Mouse (Mus musculus) heart, embryonic 11.5 days (tissue): ENCODE data around the gene Oas1d. TPM values are rescaled to one million over a fixed set of nuclear protein-coding genes. Genes with fewer than 3 reads are reported as not detected.
"Not testable (repeated sequence)": the region's sequence is repeated elsewhere in the genome, so short reads cannot be mapped to it uniquely, and the experiment has no call there.

Experiments used
- ATAC-seq: fragments of 200-750 bp; cut with Nextera tagmentation; replicated peaks from 2 replicates; pipeline ENCODE4 v1.8.0; 2017; ENCODE audit warnings: moderate library complexity; ENCODE audit not compliant: insufficient number of reproducible peaks, low FRiP score, low TSS enrichment
- H3K27ac ChIP-seq: fragments of 300-500 bp; sonication (generic); 2 replicates; pipeline ENCODE4 v1.5.1; 2014; ENCODE audit warnings: mild to moderate bottlenecking, low read depth, low read length
- H3K27me3 ChIP-seq: fragments of 300-500 bp; sonication (generic); 2 replicates; pipeline ENCODE4 v1.6.1; 2014; ENCODE audit warnings: mild to moderate bottlenecking, low read length, mixed read lengths; ENCODE audit not compliant: control insufficient read depth, insufficient read depth
- H3K36me3 ChIP-seq: fragments of 300-500 bp; sonication (generic); 2 replicates; pipeline ENCODE4 v1.6.1; 2014; ENCODE audit warnings: mild to moderate bottlenecking, low read length, moderate library complexity, mixed read lengths; ENCODE audit not compliant: control insufficient read depth, insufficient read depth
- H3K4me1 ChIP-seq: fragments of 300-500 bp; sonication (generic); 2 replicates; pipeline ENCODE4 v1.6.1; 2014; ENCODE audit warnings: low read length; ENCODE audit not compliant: control insufficient read depth, insufficient read depth
- H3K4me2 ChIP-seq: fragments of 300-500 bp; sonication (generic); 2 replicates; pipeline ENCODE4 v1.6.1; 2014; ENCODE audit warnings: mild to moderate bottlenecking, moderate library complexity
- H3K4me3 ChIP-seq: fragments of 300-500 bp; sonication (generic); 2 replicates; pipeline ENCODE4 v1.5.1; 2014; ENCODE audit warnings: low read depth, low read length
- H3K9ac ChIP-seq: fragments of 300-500 bp; sonication (generic); 2 replicates; pipeline ENCODE4 v1.6.1; 2014; ENCODE audit warnings: mild to moderate bottlenecking, low read depth, low read length, moderate library complexity
- H3K9me3 ChIP-seq: fragments of 300-500 bp; sonication (generic); replicated peaks from 2 replicates; pipeline ENCODE4 v1.6.1; 2016; ENCODE audit warnings: low read length; ENCODE audit not compliant: control insufficient read depth
- WGBS: fragments of 180-500 bp; shearing (Covaris S2); extraction: QIAGEN DNeasy Blood & Tissue Kit; methylation state at CpG from one replicate; pipeline ENCODE4 v1.1.7; 2014; ENCODE audit not compliant: insufficient replicate concordance; 5-methylcytosine and 5-hydroxymethylcytosine counted together
- polyA plus RNA-seq: library from polyadenylated mRNA; unstranded; fragments of >200 nt; fragmentation: Nextera tagmentation; extraction: Ambion mirVana; gene quantifications from 2 replicates; pipeline ENCODE4 v1.2.1, GENCODE M21; 2014

Oas1d gene
- polyA plus RNA-seq, 1 experiment from 2014 or later: not detected

DNA sequence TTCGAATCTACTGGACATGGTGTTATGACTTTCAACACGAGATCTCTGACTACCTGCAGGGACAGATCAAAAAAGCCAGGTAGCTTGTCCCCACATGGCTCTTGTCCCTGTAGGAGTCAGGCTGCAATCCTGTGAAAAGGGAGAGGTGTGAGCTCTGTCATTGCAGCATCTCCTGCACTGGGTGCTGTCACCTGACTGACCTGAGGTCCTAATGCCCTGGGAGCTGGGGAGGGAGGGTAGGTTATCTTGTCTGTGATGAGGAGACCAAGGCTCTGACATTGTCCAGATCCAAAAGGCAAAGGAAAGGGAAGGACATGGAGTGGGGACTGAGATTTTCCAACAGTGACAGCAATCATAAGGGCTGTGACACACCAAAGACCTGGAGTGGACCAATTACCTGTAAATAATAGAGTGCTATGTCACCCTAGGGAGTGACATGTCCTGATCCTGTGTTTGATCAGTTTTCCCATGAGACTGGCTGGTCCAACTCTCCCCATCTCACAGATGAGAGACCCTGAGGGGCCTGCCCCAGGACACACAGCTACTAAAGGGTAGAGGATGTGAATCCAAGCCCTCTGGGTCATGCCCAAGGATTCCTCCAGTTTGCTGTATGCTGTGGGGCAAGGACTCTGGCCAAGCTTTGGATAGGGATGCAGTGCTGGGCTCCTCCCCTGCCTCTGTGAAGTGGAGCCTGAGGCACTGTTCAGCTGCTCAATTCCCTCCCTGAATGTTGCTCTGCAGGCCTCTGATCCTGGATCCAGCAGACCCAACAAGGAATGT is 5.0 kb downstream of the Oas1d start:
- H3K27me3 ChIP-seq, H3K9me3 ChIP-seq, H3K4me1 ChIP-seq, H3K9ac ChIP-seq, ATAC-seq, H3K4me3 ChIP-seq, H3K4me2 ChIP-seq, H3K36me3 ChIP-seq, H3K27ac ChIP-seq: not testable (repeated sequence)
- 53% methylated on average over 2 of the region's 2 CpGs for WGBS

DNA sequence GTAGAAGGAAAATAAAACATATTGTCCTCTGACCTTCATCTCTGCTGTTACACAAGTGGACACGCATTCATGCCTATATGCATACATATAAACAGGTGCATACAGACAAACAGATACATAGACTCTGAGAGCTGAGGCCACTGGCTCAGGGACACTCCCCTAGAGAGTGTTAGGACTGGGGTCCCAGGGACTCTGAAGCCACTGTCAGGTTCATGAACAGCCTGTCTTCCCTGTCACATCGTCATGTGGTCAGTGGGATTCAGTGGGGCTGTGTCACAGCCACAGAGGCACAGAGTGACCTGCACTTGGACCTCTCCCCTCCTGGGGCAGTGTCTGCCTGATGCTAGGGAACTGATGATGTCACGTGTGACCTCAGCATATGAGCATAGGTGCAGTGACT is 6.0 kb downstream of the Oas1d start:
- no peak overlapping the region for H3K4me2 ChIP-seq
- no peak overlapping the region for H3K9ac ChIP-seq
- no peak overlapping the region for H3K27ac ChIP-seq
- ATAC-seq: no peak
- no peaks in the 10 kb centered on the region for H3K27me3 ChIP-seq
- no peaks in the 10 kb centered on the region; the same call in 1 of the 2 replicates for H3K9me3 ChIP-seq
- WGBS: 79% methylated on average over 3 of the region's 3 CpGs
- no peak overlapping the region for H3K4me3 ChIP-seq
- no peaks in the 10 kb centered on the region for H3K4me1 ChIP-seq
- no peaks in the 10 kb centered on the region for H3K36me3 ChIP-seq

DNA sequence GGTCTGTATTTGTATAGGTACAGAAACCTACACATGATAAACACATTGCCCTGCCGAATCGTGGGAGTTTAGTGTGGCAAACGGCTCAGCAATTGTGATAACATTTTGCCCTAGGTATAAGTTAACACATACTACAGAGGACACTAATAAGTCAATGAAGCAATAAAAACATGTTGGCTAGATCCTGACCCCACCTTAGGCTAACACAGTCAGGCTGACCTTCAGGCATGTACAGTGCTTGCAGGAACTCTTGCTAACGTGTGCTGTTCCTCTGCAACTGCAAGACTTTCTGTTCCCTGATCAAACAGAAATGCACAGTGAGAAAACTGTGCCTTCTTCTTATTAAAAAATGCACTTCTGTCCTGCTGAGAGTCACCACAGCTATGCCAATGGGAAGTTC is 9.6 kb downstream of the Oas1d start:
- H3K4me3 ChIP-seq: no peak overlapping the region
- no peaks in the 10 kb centered on the region for H3K4me1 ChIP-seq
- WGBS: 77% methylated on average over 4 of the region's 4 CpGs
- no peak for ATAC-seq
- no peaks in the 10 kb centered on the region for H3K36me3 ChIP-seq
- H3K27me3 ChIP-seq: no peaks in the 10 kb centered on the region
- H3K9ac ChIP-seq: no peak overlapping the region
- no peak overlapping the region for H3K27ac ChIP-seq
- H3K4me2 ChIP-seq: no peak overlapping the region
- no peaks in the 10 kb centered on the region for H3K9me3 ChIP-seq

DNA sequence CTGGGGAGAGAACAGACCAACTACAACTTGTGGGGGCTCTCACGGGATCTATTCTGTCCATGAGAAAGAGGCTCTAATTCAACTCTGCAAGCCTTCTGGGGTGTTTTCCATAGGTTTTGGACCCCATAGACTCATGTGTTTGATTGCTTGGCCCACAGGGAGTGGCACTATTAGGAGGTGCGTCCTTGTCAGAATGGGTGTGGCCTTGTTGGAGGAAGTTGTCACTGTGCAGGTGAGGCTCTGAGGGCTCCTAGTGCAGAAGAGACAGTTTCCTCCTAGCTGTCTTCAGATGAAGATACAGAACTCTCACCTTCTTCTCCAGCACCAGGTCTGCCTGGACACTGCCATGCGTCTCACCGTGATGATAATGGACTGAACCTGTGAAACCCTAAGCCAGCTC is 10.2 kb downstream of the Oas1d start:
- not testable (repeated sequence) for H3K9ac ChIP-seq, H3K27me3 ChIP-seq, H3K36me3 ChIP-seq, H3K9me3 ChIP-seq, H3K4me2 ChIP-seq, H3K27ac ChIP-seq, H3K4me3 ChIP-seq, ATAC-seq, H3K4me1 ChIP-seq
- 77% methylated on average over 4 of the region's 4 CpGs for WGBS

GRCm38 (mm10) chr5:120926311-120926710 is 12.0 kb downstream of the Oas1d start:
- H3K4me3 ChIP-seq, ATAC-seq, H3K4me1 ChIP-seq, H3K27me3 ChIP-seq, H3K9me3 ChIP-seq, H3K27ac ChIP-seq, H3K4me2 ChIP-seq, H3K36me3 ChIP-seq, H3K9ac ChIP-seq: not testable (repeated sequence)
- 34% methylated on average over 2 of the region's 2 CpGs for WGBS

DNA sequence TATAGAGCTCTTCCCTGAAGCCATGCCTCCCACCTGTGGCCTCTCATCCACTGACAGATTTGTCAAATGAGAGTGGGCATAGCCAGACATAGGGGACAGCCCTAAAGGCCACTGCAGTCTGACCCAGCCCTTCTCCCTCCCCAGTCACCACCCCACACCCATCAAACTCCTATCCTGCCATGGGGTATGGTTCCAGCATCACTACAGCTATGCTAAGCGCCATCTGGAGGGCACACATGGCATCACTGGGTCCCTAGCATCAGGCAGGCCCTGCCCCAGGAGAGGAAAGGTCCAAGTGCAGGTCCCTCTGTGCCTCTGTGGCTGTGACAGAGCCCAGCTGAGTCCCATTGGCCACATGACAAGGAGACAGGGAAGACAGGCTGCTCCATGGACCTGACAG is 12.7 kb downstream of the Oas1d start:
- H3K36me3 ChIP-seq: no peaks in the 10 kb centered on the region
- 4% methylated on average over 1 of the region's 1 CpGs for WGBS
- H3K9ac ChIP-seq: no peak overlapping the region
- H3K4me2 ChIP-seq: no peak overlapping the region
- H3K27me3 ChIP-seq: no peaks in the 10 kb centered on the region
- H3K9me3 ChIP-seq: no peaks in the 10 kb centered on the region
- no peak overlapping the region for H3K4me3 ChIP-seq
- ATAC-seq: no peak
- no peaks in the 10 kb centered on the region for H3K4me1 ChIP-seq
- H3K27ac ChIP-seq: no peak overlapping the region

DNA sequence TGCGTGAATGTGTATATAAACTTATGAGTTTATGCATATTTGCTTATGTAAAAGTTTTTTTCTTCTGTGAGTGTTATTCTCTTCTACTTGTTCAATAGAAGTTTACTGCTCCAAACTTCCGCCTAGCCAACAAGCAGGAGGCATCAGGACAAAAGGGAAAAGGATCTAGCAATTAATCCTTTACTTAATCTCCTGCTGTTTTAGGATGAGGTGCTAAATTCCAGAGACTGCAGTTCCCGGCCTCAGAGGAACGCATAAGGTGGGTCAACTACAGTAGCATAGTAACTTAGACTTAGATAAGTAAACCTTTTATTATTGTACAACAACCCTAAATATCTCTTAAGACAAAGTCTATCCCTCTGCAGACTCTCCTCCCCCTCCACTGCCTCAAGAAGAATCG is 19.6 kb downstream of the Oas1d start:
- Histone ChIP-seq H3K9ac (no peak overlapping the region), H3K27ac (no peak overlapping the region), H3K36me3 (no peaks in the 10 kb centered on the region), H3K9me3 (no peaks in the 10 kb centered on the region), H3K27me3 (no peaks in the 10 kb centered on the region), H3K4me2 (no peak overlapping the region), H3K4me3 (no peak overlapping the region), H3K4me1 (no peaks in the 10 kb centered on the region)
- ATAC-seq: no peak
- WGBS: 15% methylated on average over 5 of the region's 5 CpGs

DNA sequence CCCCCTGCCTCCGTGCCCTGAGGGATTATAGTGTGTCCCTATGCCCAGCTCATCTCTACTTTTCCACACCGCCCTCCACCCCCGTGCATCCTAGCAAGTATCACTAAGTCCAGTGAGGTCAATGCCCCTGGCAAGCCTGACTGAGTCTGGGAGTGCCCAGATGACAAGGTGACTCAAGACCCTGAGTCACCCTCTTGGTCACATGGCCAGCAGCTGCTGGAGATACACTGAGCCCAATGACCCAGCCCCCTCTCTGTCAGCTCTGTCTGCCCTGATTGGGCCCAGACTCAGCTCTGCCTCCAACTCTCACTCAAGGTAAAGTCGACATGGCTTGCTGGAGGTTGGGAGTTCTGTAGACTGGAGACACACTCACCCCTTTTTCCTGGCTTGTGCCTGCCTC is 23.5 kb downstream of the Oas1d start:
- H3K9ac ChIP-seq: no peak overlapping the region
- H3K4me1 ChIP-seq: no peaks in the 10 kb centered on the region
- no peaks in the 10 kb centered on the region for H3K9me3 ChIP-seq
- H3K27me3 ChIP-seq: no peaks in the 10 kb centered on the region
- no peak overlapping the region for H3K27ac ChIP-seq
- H3K4me3 ChIP-seq: no peak overlapping the region
- 77% methylated on average over 4 of the region's 4 CpGs for WGBS
- no peaks in the 10 kb centered on the region for H3K36me3 ChIP-seq
- no peak for ATAC-seq
- no peak overlapping the region for H3K4me2 ChIP-seq

- no peaks in the 10 kb centered on the region for H3K9me3 ChIP-seq
- no peaks in the 10 kb centered on the region for H3K4me1 ChIP-seq
- no peaks in the 10 kb centered on the region for H3K27me3 ChIP-seq
- no peak overlapping the region for H3K27ac ChIP-seq
- H3K36me3 ChIP-seq: no peaks in the 10 kb centered on the region
- H3K9ac ChIP-seq: no peak overlapping the region
- no peak overlapping the region for H3K4me3 ChIP-seq
- no peak overlapping the region for H3K4me2 ChIP-seq
- ATAC-seq: no peak
- 38% methylated on average over 8 of the region's 8 CpGs for WGBS
These were observed 24.2 kb downstream of the Oas1d start for GRCm38 (mm10) chr5:120938586-120938985.
